Mouse (Mus musculus): ENCODE results near the gene Gm17660. TPM values are rescaled to one million over a fixed set of nuclear protein-coding genes. Genes with fewer than 3 reads are reported as not detected.

Gene Gm17660
- polyA plus RNA-seq, 1 experiment from 2014 or later: 1.5 TPM

- Histone ChIP-seq H3K27me3 (replicated peaks; ENCODE audit: control insufficient read depth, insufficient read depth, low read length) (no peaks in the 10 kb centered on the region), H3K9ac (ENCODE audit: low read depth, low read length) (no peak overlapping the region), H3K4me1 (replicated peaks; ENCODE audit: control insufficient read depth, insufficient read depth, low read length) (0 out of 2 replicates have a peak, but pooled peaks cover 2% of the 10 kb centered on the region), H3K36me3 (ENCODE audit: control insufficient read depth, insufficient read depth) (no peaks in the 10 kb centered on the region), H3K4me3 (ENCODE audit: low read depth, low read length) (no peak overlapping the region), H3K9me3 (ENCODE audit: control insufficient read depth) (no peaks in the 10 kb centered on the region), H3K4me2 (replicated peaks; ENCODE audit: low read depth) (no peak overlapping the region), H3K27ac (ENCODE audit: low read depth, low read length) (no peak overlapping the region)
- peak; percentile 82 for ATAC-seq
- no peak for TF ChIP-seq CTCF (IDR thresholded peaks at IDR 0.05; ENCODE audit: low read depth)
- 38% methylated on average over 6 of the region's 8 CpGs for WGBS
These were observed 5.0 kb downstream of the Gm17660 start for GRCm38 (mm10) chr5:104072272-104072886.

DNA sequence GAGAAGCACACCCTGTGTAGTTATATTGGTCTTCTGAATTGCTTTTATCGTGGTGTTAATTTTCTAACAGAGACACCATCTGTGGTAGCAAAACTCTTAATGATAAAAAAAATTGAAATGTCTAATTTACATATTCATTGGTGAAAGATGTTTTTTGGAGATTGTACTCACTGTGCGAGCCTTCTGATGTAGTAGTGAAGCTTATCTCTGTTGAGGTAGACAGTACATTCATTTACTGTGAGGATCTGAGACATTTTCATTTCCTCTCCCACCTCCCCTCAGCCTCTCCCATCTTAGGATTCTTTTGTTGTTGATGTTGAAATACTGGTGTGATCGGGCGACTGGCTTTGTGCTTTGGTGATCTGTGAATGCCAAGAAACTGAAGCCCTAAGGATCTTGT, 6.4 kb downstream of the Gm17660 start:
- no peak for TF ChIP-seq CTCF (IDR thresholded peaks at IDR 0.05; ENCODE audit: low read depth)
- WGBS: 87% methylated on average over 4 of the region's 4 CpGs
- no peak overlapping the region for H3K4me3 ChIP-seq (ENCODE audit: low read depth, low read length)

DNA sequence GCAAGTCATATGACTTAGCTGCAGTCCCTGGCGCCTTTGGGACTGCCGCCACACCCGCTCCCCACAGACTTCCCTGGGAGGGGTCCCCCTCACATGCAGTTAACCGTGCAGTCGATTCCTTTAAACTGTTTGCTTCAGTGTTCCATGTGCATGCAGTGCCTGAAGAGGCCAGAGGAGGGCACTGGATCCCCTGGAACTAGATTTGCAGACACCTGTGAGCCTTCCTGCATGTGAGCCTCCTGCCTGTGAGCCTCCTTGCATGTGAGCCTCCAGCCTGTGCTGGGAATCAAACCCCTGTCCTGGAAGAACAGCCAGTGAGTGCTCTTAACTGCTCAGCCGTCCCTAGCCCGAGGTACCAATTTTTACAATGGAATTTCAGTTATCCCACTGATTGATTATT, 8.7 kb downstream of the Gm17660 start:
- no peak for ATAC-seq
- no peak overlapping the region for H3K4me3 ChIP-seq (ENCODE audit: low read depth, low read length)
- no peak overlapping the region for H3K27ac ChIP-seq (ENCODE audit: low read depth, low read length)
- 89% methylated on average over 7 of the region's 7 CpGs for WGBS
- peak; percentile 82 for TF ChIP-seq CTCF (IDR thresholded peaks at IDR 0.05; ENCODE audit: low read depth)
- H3K36me3 ChIP-seq (ENCODE audit: control insufficient read depth, insufficient read depth): peaks cover 9% of the 10 kb centered on the region
- no peaks in the 10 kb centered on the region for H3K4me1 ChIP-seq (replicated peaks; ENCODE audit: control insufficient read depth, insufficient read depth, low read length)
- H3K9ac ChIP-seq (ENCODE audit: low read depth, low read length): no peak overlapping the region
- no peaks in the 10 kb centered on the region for H3K27me3 ChIP-seq (replicated peaks; ENCODE audit: control insufficient read depth, insufficient read depth, low read length)
- H3K9me3 ChIP-seq (ENCODE audit: control insufficient read depth): no peaks in the 10 kb centered on the region
- no peak overlapping the region for H3K4me2 ChIP-seq (replicated peaks; ENCODE audit: low read depth)

More for the DNA sequence above, 6.4 kb downstream of the Gm17660 start:
- Histone ChIP-seq H3K4me1 (replicated peaks; ENCODE audit: control insufficient read depth, insufficient read depth, low read length) (no peaks in the 10 kb centered on the region), H3K4me2 (replicated peaks; ENCODE audit: low read depth) (no peak overlapping the region), H3K9me3 (ENCODE audit: control insufficient read depth) (no peaks in the 10 kb centered on the region), H3K27me3 (replicated peaks; ENCODE audit: control insufficient read depth, insufficient read depth, low read length) (no peaks in the 10 kb centered on the region), H3K36me3 (ENCODE audit: control insufficient read depth, insufficient read depth) (no peaks in the 10 kb centered on the region), H3K9ac (ENCODE audit: low read depth, low read length) (no peak overlapping the region), H3K27ac (ENCODE audit: low read depth, low read length) (no peak overlapping the region)
- no peak for ATAC-seq

DNA sequence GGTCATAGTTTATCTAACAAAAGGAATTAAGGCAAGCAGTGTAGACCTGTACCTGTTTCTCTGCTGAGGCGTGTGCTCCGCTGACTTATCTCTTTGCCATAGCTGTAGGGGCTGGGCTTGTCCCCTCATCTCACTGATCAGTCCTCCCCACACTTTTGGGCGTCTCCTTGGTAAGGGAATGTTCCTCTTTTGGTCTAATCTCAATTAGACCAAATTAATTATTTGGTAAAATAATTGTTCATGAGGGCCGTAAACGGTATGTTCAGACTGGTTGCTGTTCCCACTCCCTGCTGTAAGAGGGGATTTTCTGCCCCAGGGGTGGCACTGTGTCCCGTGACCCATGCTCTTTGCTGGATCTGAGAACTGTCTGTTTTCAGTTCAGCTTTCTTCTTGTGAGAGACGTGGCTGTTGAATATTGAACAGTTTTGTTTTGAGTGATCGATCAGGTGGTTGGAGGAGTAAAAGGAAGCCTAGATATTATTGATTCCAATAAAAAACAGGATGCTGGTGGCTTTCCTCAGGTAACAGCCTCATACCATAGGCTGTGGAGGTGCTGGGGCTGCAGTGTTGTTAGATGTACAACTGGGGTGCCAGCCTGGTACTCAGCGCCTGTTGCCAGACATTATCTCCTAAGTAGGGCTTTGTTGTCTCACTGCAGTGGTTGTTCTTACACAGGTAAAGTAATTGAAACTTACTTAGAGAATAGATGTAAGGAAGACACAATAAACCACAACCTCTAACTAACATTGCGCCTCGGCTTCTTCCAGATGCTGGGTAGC, 14.4 kb downstream of the Gm17660 start:
- WGBS: 92% methylated on average over 11 of the region's 11 CpGs
- Histone ChIP-seq H3K27ac (ENCODE audit: low read depth, low read length) (no peak overlapping the region), H3K4me1 (replicated peaks; ENCODE audit: control insufficient read depth, insufficient read depth, low read length) (no peaks in the 10 kb centered on the region), H3K4me2 (replicated peaks; ENCODE audit: low read depth) (no peak overlapping the region), H3K9me3 (ENCODE audit: control insufficient read depth) (no peaks in the 10 kb centered on the region), H3K27me3 (replicated peaks; ENCODE audit: control insufficient read depth, insufficient read depth, low read length) (no peaks in the 10 kb centered on the region), H3K9ac (ENCODE audit: low read depth, low read length) (no peak overlapping the region), H3K36me3 (ENCODE audit: control insufficient read depth, insufficient read depth) (peaks cover 46% of the 10 kb centered on the region), H3K4me3 (ENCODE audit: low read depth, low read length) (no peak overlapping the region)
- no peak for ATAC-seq
- no peak for TF ChIP-seq CTCF (IDR thresholded peaks at IDR 0.05; ENCODE audit: low read depth)

DNA sequence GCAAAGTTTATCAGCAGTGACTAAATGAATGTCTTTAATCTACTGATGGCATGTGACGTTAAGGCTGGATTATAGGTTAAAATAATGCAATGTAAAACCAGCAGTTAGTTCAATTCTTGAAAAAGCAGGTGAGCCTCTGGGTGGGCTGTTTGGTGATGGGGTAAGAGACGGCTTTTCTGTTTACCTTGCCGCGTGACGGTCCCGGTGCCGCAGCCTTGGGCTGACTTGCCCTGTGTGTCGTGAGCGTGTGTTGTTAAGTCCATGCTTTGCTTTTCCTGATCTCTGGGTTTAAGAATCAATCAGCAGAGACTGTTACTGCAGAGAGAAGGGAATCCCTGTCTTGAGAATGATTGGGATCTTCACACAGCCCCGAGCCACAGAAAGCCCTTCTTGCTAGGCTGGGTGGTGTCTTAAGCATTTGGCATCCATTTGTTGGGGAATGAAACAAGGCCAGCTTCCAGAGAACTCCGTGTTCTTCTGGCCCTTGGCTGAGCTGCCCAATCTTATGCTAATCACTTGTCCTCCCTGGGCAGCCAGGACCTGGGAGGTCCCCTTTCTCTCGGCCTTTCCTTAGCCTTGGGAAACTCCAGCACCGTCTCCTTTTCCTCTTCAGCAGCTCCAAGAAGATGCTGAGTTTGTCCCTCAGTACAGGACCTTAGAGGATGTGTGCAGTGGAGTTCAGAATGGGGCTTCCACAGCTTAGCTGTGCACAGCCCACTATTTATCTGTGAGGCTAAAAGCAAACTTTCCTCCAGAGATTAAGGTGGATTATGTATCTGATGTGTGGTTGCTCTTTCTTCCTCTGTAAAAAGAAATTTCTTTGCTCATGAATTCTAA, 15.3 kb downstream of the Gm17660 start:
- no peak for ATAC-seq
- H3K27ac ChIP-seq (ENCODE audit: low read depth, low read length): no peak overlapping the region
- no peaks in the 10 kb centered on the region for H3K9me3 ChIP-seq (ENCODE audit: control insufficient read depth)
- no peaks in the 10 kb centered on the region for H3K4me1 ChIP-seq (replicated peaks; ENCODE audit: control insufficient read depth, insufficient read depth, low read length)
- no peak overlapping the region for H3K9ac ChIP-seq (ENCODE audit: low read depth, low read length)
- TF ChIP-seq CTCF (IDR thresholded peaks at IDR 0.05; ENCODE audit: low read depth): no peak
- peaks cover 46% of the 10 kb centered on the region for H3K36me3 ChIP-seq (ENCODE audit: control insufficient read depth, insufficient read depth)
- H3K27me3 ChIP-seq (replicated peaks; ENCODE audit: control insufficient read depth, insufficient read depth, low read length): no peaks in the 10 kb centered on the region
- 81% methylated on average over 13 of the region's 13 CpGs for WGBS
- no peak overlapping the region for H3K4me2 ChIP-seq (replicated peaks; ENCODE audit: low read depth)
- H3K4me3 ChIP-seq (ENCODE audit: low read depth, low read length): no peak overlapping the region

- no peak for TF ChIP-seq CTCF (IDR thresholded peaks at IDR 0.05; ENCODE audit: low read depth)
- Histone ChIP-seq H3K27ac (ENCODE audit: low read depth, low read length) (peak overlapping the region; percentile 7; the same call in 1 of the 2 replicates), H3K4me1 (replicated peaks; ENCODE audit: control insufficient read depth, insufficient read depth, low read length) (no peaks in the 10 kb centered on the region), H3K27me3 (replicated peaks; ENCODE audit: control insufficient read depth, insufficient read depth, low read length) (no peaks in the 10 kb centered on the region), H3K9ac (ENCODE audit: low read depth, low read length) (no peak overlapping the region), H3K9me3 (ENCODE audit: control insufficient read depth) (no peaks in the 10 kb centered on the region), H3K4me2 (replicated peaks; ENCODE audit: low read depth) (no peak overlapping the region), H3K36me3 (ENCODE audit: control insufficient read depth, insufficient read depth) (peaks cover 46% of the 10 kb centered on the region), H3K4me3 (ENCODE audit: low read depth, low read length) (no peak overlapping the region)
- WGBS: 85% methylated on average over 5 of the region's 5 CpGs
- ATAC-seq: no peak
These were observed 17.0 kb downstream of the Gm17660 start for GRCm38 (mm10) chr5:104060429-104060828.
